Comparison of ENCODE assay signal across 12 mouse cellular contexts in the genomic region with DNA sequence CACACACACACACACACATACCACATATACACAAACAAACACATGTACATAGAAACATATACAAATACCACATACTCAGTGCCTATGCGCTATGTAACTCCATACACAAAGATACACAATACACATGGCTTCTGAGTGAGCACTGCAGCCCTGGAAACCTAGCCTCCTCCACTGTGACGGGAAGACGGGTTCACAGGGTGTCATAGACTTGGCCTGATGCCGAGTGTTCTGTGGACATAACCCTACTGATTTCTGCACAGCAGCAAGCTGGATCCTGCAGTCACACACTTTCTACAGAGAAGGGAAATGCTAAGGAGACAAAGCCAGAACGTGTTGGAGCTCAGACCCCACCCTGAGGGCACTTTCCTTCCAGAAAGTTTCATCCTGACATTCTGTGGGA. TPM values are rescaled to one million over a fixed set of nuclear protein-coding genes. Genes with fewer than 3 reads are reported as not detected.
DNase-seq lines count a peak whose midpoint lies in the region; ATAC-seq lines count a peak whose summit lies in the region.
"Had no signal": no experiment of that assay in that cellular context is flagged by ENCODE, and none has a peak within 500 bp of the region (broad histone marks: within the 10 kb centered on the region; RNA-seq: fewer than 3 reads in every experiment).

No protein-coding gene starts in this region.

- no peaks in the 10 kb centered on the region for H3K9me3 ChIP-seq in heart, embryonic 10.5 days
- no peaks in the 10 kb centered on the region for H3K9me3 ChIP-seq in kidney, embryonic 14.5 days (ENCODE audit: control insufficient read depth, low read length)

- peaks cover 25% of the 10 kb centered on the region for H3K4me1 ChIP-seq in heart, embryonic 10.5 days
- H3K4me1 ChIP-seq in kidney, embryonic 14.5 days (ENCODE audit: control insufficient read depth, insufficient read depth, low read length): 0 out of 2 replicates have a peak, but pooled peaks cover 3% of the 10 kb centered on the region

- DNase-seq in heart, adult 18-20 months: peak; percentile 28 to 34
- DNase-seq in heart, embryonic 10.5 days (ENCODE audit: low spot score): no peak
- peak; percentile 12 for DNase-seq in ovary, postnatal 14 days (ENCODE audit: low spot score)
- DNase-seq in ovary, postnatal 36 days (ENCODE audit: low spot score): no peak
- peak; percentile 32 for DNase-seq in urinary bladder, postnatal 25 days (ENCODE audit: low spot score)
- DNase-seq in cerebellum, postnatal 4 days (ENCODE audit: low spot score in 2 of 2): no peak
- no peak for DNase-seq in thymus, adult 18-20 months
- DNase-seq: gastrocnemius, postnatal 14 days had no signal

- H3K27me3 ChIP-seq in heart, embryonic 10.5 days (ENCODE audit: insufficient read depth, poor library complexity, severe bottlenecking): peaks cover 19% of the 10 kb centered on the region; the same call in 1 of the 2 replicates
- no peaks in the 10 kb centered on the region for H3K27me3 ChIP-seq in kidney, embryonic 14.5 days (ENCODE audit: control insufficient read depth, insufficient read depth, low read length)

- 54% methylated on average over 5 of the region's 5 CpGs for WGBS in heart, embryonic 10.5 days
- 45% methylated on average over 5 of the region's 5 CpGs for WGBS in kidney, embryonic 14.5 days

- ATAC-seq in kidney, embryonic 14.5 days (ENCODE audit: low FRiP score, low TSS enrichment): peak; percentile 77

- no peak overlapping the region for H3K27ac ChIP-seq in heart, embryonic 10.5 days
- H3K27ac ChIP-seq in kidney, embryonic 14.5 days (ENCODE audit: low read depth, low read length): no peak overlapping the region

- H3K4me2 ChIP-seq in kidney, embryonic 14.5 days (replicated peaks; ENCODE audit: low read depth, low read length): no peak overlapping the region

- no peak overlapping the region for H3K4me3 ChIP-seq in heart, embryonic 10.5 days
- no peak overlapping the region for H3K4me3 ChIP-seq in kidney, embryonic 14.5 days (ENCODE audit: low read length)
- H3K4me3 ChIP-seq: myocyte had no signal

- no peaks in the 10 kb centered on the region for H3K36me3 ChIP-seq in heart, embryonic 10.5 days
- no peaks in the 10 kb centered on the region for H3K36me3 ChIP-seq in kidney, embryonic 14.5 days (ENCODE audit: control insufficient read depth, insufficient read depth, low read length)

- no peak overlapping the region for H3K9ac ChIP-seq in kidney, embryonic 14.5 days (ENCODE audit: low read depth, low read length)

RNA-seq across cellular contexts. Expression of a gene that starts 6.6 kb away (rescaled TPM):
- total RNA-seq in heart, adult 18-20 months (2021): under 1 TPM in 1 of 2 experiments, not detected in 1; 0.05 TPM
- polyA plus RNA-seq in heart, embryonic 10.5 days (2016; fragmentation: Nextera tagmentation; extraction: Ambion mirVana): 0.15 and 0.28 TPM in 2 replicates
- 3.8 and 5.6 TPM in 2 replicates for polyA plus RNA-seq in kidney, embryonic 14.5 days (2014; fragmentation: Nextera tagmentation; extraction: Ambion mirVana)
- total RNA-seq: gastrocnemius, postnatal 14 days had no signal

RNA-seq across cellular contexts. Expression of a gene that starts 9.1 kb away (rescaled TPM):
- total RNA-seq in heart, adult 18-20 months (2021): under 1 TPM in 1 of 2 experiments, not detected in 1; 0.57 TPM
- 1.3 and 1.9 TPM in 2 replicates for polyA plus RNA-seq in heart, embryonic 10.5 days (2016; fragmentation: Nextera tagmentation; extraction: Ambion mirVana)
- 0.69 and 0.81 TPM in 2 replicates for polyA plus RNA-seq in kidney, embryonic 14.5 days (2014; fragmentation: Nextera tagmentation; extraction: Ambion mirVana)

RNA-seq across cellular contexts. Expression of a gene that starts 30.3 kb away (rescaled TPM):
- 100 to 1,000 TPM; 653 to 717 TPM for total RNA-seq in heart, adult 18-20 months (2021)
- 295 and 362 TPM in 2 replicates for polyA plus RNA-seq in heart, embryonic 10.5 days (2016; fragmentation: Nextera tagmentation; extraction: Ambion mirVana)
- polyA plus RNA-seq in kidney, embryonic 14.5 days (2014; fragmentation: Nextera tagmentation; extraction: Ambion mirVana): 169 and 206 TPM in 2 replicates

RNA-seq across cellular contexts. Expression of a gene that starts 37.0 kb away (rescaled TPM):
- total RNA-seq in heart, adult 18-20 months (2021): not detected
- polyA plus RNA-seq in heart, embryonic 10.5 days (2016; fragmentation: Nextera tagmentation; extraction: Ambion mirVana): not detected in 2 replicates
- polyA plus RNA-seq in kidney, embryonic 14.5 days (2014; fragmentation: Nextera tagmentation; extraction: Ambion mirVana): not detected in 2 replicates
- total RNA-seq: gastrocnemius, postnatal 14 days; left cerebral cortex, adult 18-20 months had no signal
- polyA plus RNA-seq: cortical plate, adult 2 months; myocyte had no signal

RNA-seq across cellular contexts. Expression of a gene that starts 50.1 kb away (rescaled TPM):
- total RNA-seq in heart, adult 18-20 months (2021): not detected
- polyA plus RNA-seq in heart, embryonic 10.5 days (2016; fragmentation: Nextera tagmentation; extraction: Ambion mirVana): not detected in 2 replicates
- not detected in 2 replicates for polyA plus RNA-seq in kidney, embryonic 14.5 days (2014; fragmentation: Nextera tagmentation; extraction: Ambion mirVana)
- total RNA-seq: gastrocnemius, postnatal 14 days; left cerebral cortex, adult 18-20 months had no signal
- polyA plus RNA-seq: cortical plate, adult 2 months; myocyte had no signal

Comparison
In these comparisons a context has a peak if more than half of its experiments do, and no peak if none do; other contexts are left out.
1. DNase-seq: peak in heart, adult 18-20 months (2 of 2), ovary, postnatal 14 days (single experiment) and urinary bladder, postnatal 25 days (single experiment); none in heart, embryonic 10.5 days (single experiment), ovary, postnatal 36 days (single experiment), cerebellum, postnatal 4 days (0 of 2) and thymus, adult 18-20 months (0 of 2).